In the genomic region with DNA sequence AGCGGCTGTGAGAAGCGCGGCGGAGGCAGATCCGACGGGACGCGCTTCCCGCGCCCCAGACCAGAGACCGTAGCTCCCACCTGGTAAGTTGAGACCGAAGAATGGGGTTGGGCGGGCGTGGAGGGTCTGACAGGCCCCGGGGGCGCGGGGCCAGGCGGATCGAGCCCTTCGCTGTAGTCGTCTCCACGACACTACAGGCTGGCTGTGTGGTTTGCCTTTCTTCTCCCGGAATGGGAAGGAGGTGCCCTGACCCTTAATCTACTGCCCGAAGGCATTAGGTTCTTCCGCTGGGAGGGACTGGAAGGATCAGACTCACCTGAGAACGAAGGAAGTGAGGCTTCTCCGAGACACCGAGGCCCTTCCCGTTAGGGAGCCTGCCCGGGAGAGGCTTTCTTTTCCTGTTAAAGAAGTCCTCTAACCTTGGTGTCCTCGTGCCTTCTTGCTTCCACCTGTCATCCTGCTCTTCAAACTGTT, we compare ENCODE assay signal across 9 mouse cellular contexts. TPM values are rescaled to one million over a fixed set of nuclear protein-coding genes. Genes with fewer than 3 reads are reported as not detected.
A peak's percentile ranks its signal among the peaks of the same experiment; 100 is the strongest.
DNase-seq lines count a peak whose midpoint lies in the region; ATAC-seq and TF ChIP-seq lines count a peak whose summit lies in the region.
"Had no signal": no experiment of that assay in that cellular context is flagged by ENCODE, and none has a peak within 500 bp of the region (broad histone marks: within the 10 kb centered on the region; RNA-seq: fewer than 3 reads in every experiment).

No protein-coding gene starts in this region.

- H3K27ac ChIP-seq in heart, embryonic 12.5 days (ENCODE audit: poor library complexity, severe bottlenecking): peak overlapping the region; percentile 87; the same call in 1 of the 2 replicates
- peak overlapping the region; percentile 90; the same call in 1 of the 2 replicates for H3K27ac ChIP-seq in limb, embryonic 14.5 days (replicated peaks; ENCODE audit: low read depth, low read length)
- H3K27ac ChIP-seq in small intestine, adult 2 months (ENCODE audit: insufficient read depth, low read depth, low read length): peak overlapping the region; percentile 82

- H3K27me3 ChIP-seq in heart, embryonic 12.5 days (replicated peaks): no peaks in the 10 kb centered on the region
- no peaks in the 10 kb centered on the region for H3K27me3 ChIP-seq in erythroblast, embryonic 14.5 days (ENCODE audit: control insufficient read depth)
- H3K27me3 ChIP-seq in limb, embryonic 14.5 days (ENCODE audit: control insufficient read depth, insufficient read depth, low read length): no peaks in the 10 kb centered on the region
- H3K27me3 ChIP-seq in small intestine, adult 2 months (ENCODE audit: control insufficient read depth, insufficient read depth, low read length): no peaks in the 10 kb centered on the region
- H3K27me3 ChIP-seq: Patski had no signal

- H3K36me3 ChIP-seq in heart, embryonic 12.5 days: peaks cover 22% of the 10 kb centered on the region
- peaks cover 25% of the 10 kb centered on the region for H3K36me3 ChIP-seq in erythroblast, embryonic 14.5 days (ENCODE audit: control insufficient read depth)
- H3K36me3 ChIP-seq in limb, embryonic 14.5 days (ENCODE audit: control insufficient read depth, insufficient read depth, low read length): peaks cover 13% of the 10 kb centered on the region
- H3K36me3 ChIP-seq in small intestine, adult 2 months (ENCODE audit: control insufficient read depth, insufficient read depth, low read length): peaks cover 12% of the 10 kb centered on the region

- TF ChIP-seq CTCF in small intestine, adult 2 months (IDR thresholded peaks at IDR 0.05; ENCODE audit: extremely low read depth, insufficient read length, insufficient replicate concordance, low read depth, low read length): no peak

- H3K9ac ChIP-seq in heart, embryonic 12.5 days: peak overlapping the region; percentile 86
- peak overlapping the region; percentile 93 for H3K9ac ChIP-seq in limb, embryonic 14.5 days (ENCODE audit: low read depth, low read length, severe bottlenecking)

- H3K4me1 ChIP-seq in heart, embryonic 12.5 days (replicated peaks): peaks cover 14% of the 10 kb centered on the region
- H3K4me1 ChIP-seq in erythroblast, embryonic 14.5 days (ENCODE audit: control insufficient read depth): peaks cover 35% of the 10 kb centered on the region
- H3K4me1 ChIP-seq in limb, embryonic 14.5 days (ENCODE audit: control insufficient read depth, insufficient read depth, low read length): peaks cover 16% of the 10 kb centered on the region
- H3K4me1 ChIP-seq in small intestine, adult 2 months (ENCODE audit: control insufficient read depth, insufficient read depth, insufficient read length, low read length): peaks cover 6% of the 10 kb centered on the region; the same call in 1 of the 2 replicates

- H3K9me3 ChIP-seq in heart, embryonic 12.5 days (replicated peaks): no peaks in the 10 kb centered on the region
- no peaks in the 10 kb centered on the region for H3K9me3 ChIP-seq in erythroblast, embryonic 14.5 days (ENCODE audit: control insufficient read depth, low read length)
- H3K9me3 ChIP-seq in limb, embryonic 14.5 days (ENCODE audit: control insufficient read depth, low read length): no peaks in the 10 kb centered on the region

- under 1% methylated on average over 31 of the region's 31 CpGs for WGBS in heart, embryonic 12.5 days
- under 1% methylated on average over 28 of the region's 31 CpGs for WGBS in limb, embryonic 14.5 days
- WGBS in small intestine, adult 2 months: under 1% methylated on average over 28 of the region's 31 CpGs

- no peak for TF ChIP-seq POLR2A in limb, embryonic 14.5 days (IDR thresholded peaks at IDR 0.05; ENCODE audit: borderline replicate concordance, extremely low read depth, insufficient read depth, insufficient read length)
- no peak for TF ChIP-seq POLR2A in small intestine, adult 2 months (IDR thresholded peaks at IDR 0.05; ENCODE audit: low read depth, low read length)

- DNase-seq in heart, adult 8-10 months (ENCODE audit: low spot score): no peak
- DNase-seq in limb, embryonic 14.5 days (ENCODE audit: low spot score): no peak
- no peak for DNase-seq in thymus, postnatal 0 days (ENCODE audit: low spot score)
- no peak for DNase-seq in frontal cortex, postnatal 25 days (ENCODE audit: low spot score in 2 of 2)

- H3K4me3 ChIP-seq in heart, embryonic 12.5 days: peak overlapping the region; percentile 84
- peak overlapping the region; percentile 70 for H3K4me3 ChIP-seq in erythroblast, embryonic 14.5 days (replicated peaks)
- H3K4me3 ChIP-seq in limb, embryonic 14.5 days (replicated peaks; ENCODE audit: low read length): peak overlapping the region; percentile 94
- H3K4me3 ChIP-seq in small intestine, adult 2 months (ENCODE audit: low read depth, low read length): peak overlapping the region; percentile 89

- no peak for ATAC-seq in heart, embryonic 12.5 days (ENCODE audit: insufficient number of reproducible peaks, low FRiP score)
- ATAC-seq in CD4-positive, CD25-positive, alpha-beta regulatory T cell, adult 4 months: peak; percentile 1
- peak; percentile 32 for ATAC-seq in limb, embryonic 14.5 days (ENCODE audit: low FRiP score, low read depth)

- H3K4me2 ChIP-seq in heart, embryonic 12.5 days: peak overlapping the region; percentile 97
- H3K4me2 ChIP-seq in limb, embryonic 14.5 days (replicated peaks; ENCODE audit: low read depth, low read length, severe bottlenecking): peak overlapping the region; percentile 77

RNA-seq across cellular contexts. Expression of a gene that starts 0.3 kb away (rescaled TPM):
- 32.5 and 33.1 TPM in 2 replicates for polyA plus RNA-seq in heart, embryonic 12.5 days (2016; fragmentation: Nextera tagmentation; extraction: Ambion mirVana)
- 10 to 100 TPM; 13.7 to 18.5 (median 15.9) TPM for total RNA-seq in heart, adult 8-10 months (2022)
- 10 to 100 TPM; 20.7 to 28.1 TPM for polyA plus RNA-seq in CD4-positive, CD25-positive, alpha-beta regulatory T cell, adult 4 months (2017; shearing (Covaris generic))
- polyA plus RNA-seq in erythroblast, embryonic 14.5 days (2012): 0.99 and 1.7 TPM in 2 replicates
- polyA plus RNA-seq in limb, embryonic 14.5 days (2012; rRNA removed): 24.3 and 34.2 TPM in 2 replicates
- 53.1 and 53.5 TPM in 2 replicates for polyA plus RNA-seq in limb, embryonic 14.5 days (2014; fragmentation: Nextera tagmentation; extraction: Ambion mirVana)
- 3.1 and 5.9 TPM in 2 replicates for polyA plus RNA-seq in small intestine, adult 2 months (2012; rRNA removed)
- polyA plus RNA-seq in thymus, postnatal 0 days (2015; fragmentation: Nextera tagmentation; extraction: Ambion mirVana): 54.3 and 56.6 TPM in 2 replicates

RNA-seq across cellular contexts. Expression of a gene that starts 0.4 kb away (rescaled TPM):
- polyA plus RNA-seq in heart, embryonic 12.5 days (2016; fragmentation: Nextera tagmentation; extraction: Ambion mirVana): 16.4 and 17.4 TPM in 2 replicates
- total RNA-seq in heart, adult 8-10 months (2022): 10 to 100 TPM in 1 of 4 experiments, 1 to 10 TPM in 3; 8.0 to 10.3 (median 9.4) TPM
- 10 to 100 TPM; 14.2 to 26.1 TPM for polyA plus RNA-seq in CD4-positive, CD25-positive, alpha-beta regulatory T cell, adult 4 months (2017; shearing (Covaris generic))
- 0.09 TPM in 2 replicates for polyA plus RNA-seq in erythroblast, embryonic 14.5 days (2012)
- polyA plus RNA-seq in limb, embryonic 14.5 days (2012; rRNA removed): 34.2 and 36.5 TPM in 2 replicates
- 20.6 and 23.6 TPM in 2 replicates for polyA plus RNA-seq in limb, embryonic 14.5 days (2014; fragmentation: Nextera tagmentation; extraction: Ambion mirVana)
- 14.4 and 22.7 TPM in 2 replicates for polyA plus RNA-seq in small intestine, adult 2 months (2012; rRNA removed)
- 15.1 and 16.8 TPM in 2 replicates for polyA plus RNA-seq in thymus, postnatal 0 days (2015; fragmentation: Nextera tagmentation; extraction: Ambion mirVana)

RNA-seq across cellular contexts. Expression of a gene that starts 44.7 kb away (rescaled TPM):
- polyA plus RNA-seq in heart, embryonic 12.5 days (2016; fragmentation: Nextera tagmentation; extraction: Ambion mirVana): not detected in 2 replicates
- total RNA-seq in heart, adult 8-10 months (2022): not detected
- polyA plus RNA-seq in CD4-positive, CD25-positive, alpha-beta regulatory T cell, adult 4 months (2017; shearing (Covaris generic)): not detected
- not detected in 2 replicates for polyA plus RNA-seq in erythroblast, embryonic 14.5 days (2012)
- polyA plus RNA-seq in limb, embryonic 14.5 days (2012; rRNA removed): 0.27 and 0.47 TPM in 2 replicates
- polyA plus RNA-seq in limb, embryonic 14.5 days (2014; fragmentation: Nextera tagmentation; extraction: Ambion mirVana): 1.1 TPM in 2 replicates
- polyA plus RNA-seq in small intestine, adult 2 months (2012; rRNA removed): not detected in 2 replicates
- 2.7 and 2.8 TPM in 2 replicates for polyA plus RNA-seq in thymus, postnatal 0 days (2015; fragmentation: Nextera tagmentation; extraction: Ambion mirVana)

RNA-seq across cellular contexts. Expression of a gene that starts 45.0 kb away (rescaled TPM):
- 2,859 and 2,900 TPM in 2 replicates for polyA plus RNA-seq in heart, embryonic 12.5 days (2016; fragmentation: Nextera tagmentation; extraction: Ambion mirVana)
- 100 to 1,000 TPM; 719 to 878 (median 816) TPM for total RNA-seq in heart, adult 8-10 months (2022)
- 100 to 1,000 TPM; 817 to 958 TPM for polyA plus RNA-seq in CD4-positive, CD25-positive, alpha-beta regulatory T cell, adult 4 months (2017; shearing (Covaris generic))
- 12.0 and 18.0 TPM in 2 replicates for polyA plus RNA-seq in erythroblast, embryonic 14.5 days (2012)
- polyA plus RNA-seq in limb, embryonic 14.5 days (2012; rRNA removed): 692 and 736 TPM in 2 replicates
- 1,461 and 1,594 TPM in 2 replicates for polyA plus RNA-seq in limb, embryonic 14.5 days (2014; fragmentation: Nextera tagmentation; extraction: Ambion mirVana)
- polyA plus RNA-seq in small intestine, adult 2 months (2012; rRNA removed): 766 and 1,649 TPM in 2 replicates
- 1,216 and 1,339 TPM in 2 replicates for polyA plus RNA-seq in thymus, postnatal 0 days (2015; fragmentation: Nextera tagmentation; extraction: Ambion mirVana)

RNA-seq across cellular contexts. Expression of a gene that starts 53.5 kb away (rescaled TPM):
- not detected in 2 replicates for polyA plus RNA-seq in heart, embryonic 12.5 days (2016; fragmentation: Nextera tagmentation; extraction: Ambion mirVana)
- not detected for total RNA-seq in heart, adult 8-10 months (2022)
- polyA plus RNA-seq in CD4-positive, CD25-positive, alpha-beta regulatory T cell, adult 4 months (2017; shearing (Covaris generic)): not detected
- not detected in 2 replicates for polyA plus RNA-seq in erythroblast, embryonic 14.5 days (2012)
- 0.24 and 0.68 TPM in 2 replicates for polyA plus RNA-seq in limb, embryonic 14.5 days (2012; rRNA removed)
- 0.44 and 1.5 TPM in 2 replicates for polyA plus RNA-seq in limb, embryonic 14.5 days (2014; fragmentation: Nextera tagmentation; extraction: Ambion mirVana)
- 0.56 TPM in 1 of 2 replicates, not detected in the other for polyA plus RNA-seq in small intestine, adult 2 months (2012; rRNA removed)
- 6.2 and 6.3 TPM in 2 replicates for polyA plus RNA-seq in thymus, postnatal 0 days (2015; fragmentation: Nextera tagmentation; extraction: Ambion mirVana)
- polyA plus RNA-seq: Patski had no signal

Comparison
In these comparisons a context has a peak if more than half of its experiments do, and no peak if none do; other contexts are left out.
1. RNA of a gene that starts 0.4 kb away (polyA plus RNA-seq): 20.6 to 36.5 TPM in limb, embryonic 14.5 days, 14.2 to 26.1 TPM in CD4-positive, CD25-positive, alpha-beta regulatory T cell, adult 4 months, 14.4 to 22.7 TPM in small intestine, adult 2 months, 16.4 to 17.4 TPM in heart, embryonic 12.5 days and 15.1 to 16.8 TPM in thymus, postnatal 0 days; 0.09 TPM in erythroblast, embryonic 14.5 days; every median in the first group is over 10 times any median in the second.
2. Peak in every context shown above with its lines, with median percentiles within 50 percentile points of each other: H3K27ac ChIP-seq and H3K4me3 ChIP-seq.